7 mouse cellular contexts compared by ENCODE assay signal in the genomic region with DNA sequence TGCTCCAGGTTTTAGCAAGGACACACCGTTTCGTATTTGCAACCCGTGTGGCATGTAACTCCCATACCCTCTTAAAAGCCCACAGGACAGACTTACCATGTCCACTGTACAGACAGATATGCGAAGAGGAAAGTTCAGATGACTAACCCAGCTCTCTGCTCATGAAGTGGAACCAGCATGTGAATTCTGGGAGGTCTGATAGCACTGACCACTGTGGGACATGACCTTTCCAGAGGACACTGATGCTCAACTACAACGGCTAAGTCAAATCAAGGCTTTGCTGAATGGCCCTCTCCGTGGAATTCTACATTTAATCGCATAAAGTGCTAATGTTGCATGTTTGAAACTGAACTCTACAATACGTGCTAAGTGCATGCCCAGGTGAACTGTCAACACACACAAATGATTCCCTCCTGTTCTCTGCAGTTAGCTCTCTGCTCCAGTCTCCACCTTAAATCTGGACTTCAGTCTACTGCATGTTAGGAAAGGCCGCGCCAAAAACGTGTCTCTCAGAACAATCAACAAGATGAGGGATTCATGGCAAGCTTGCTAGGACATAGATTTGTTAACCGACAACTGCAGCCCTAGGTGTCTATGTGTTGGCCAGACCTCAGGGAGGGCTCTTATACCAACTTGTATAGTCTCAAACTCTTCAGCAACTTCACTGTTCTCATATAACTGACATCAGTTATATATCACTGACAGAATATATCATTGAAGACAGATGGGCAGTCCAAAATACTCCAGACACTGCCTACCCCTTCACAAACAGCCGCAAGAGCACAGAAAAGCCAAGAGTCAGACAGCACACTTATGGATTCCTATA. TPM values are rescaled to one million over a fixed set of nuclear protein-coding genes. Genes with fewer than 3 reads are reported as not detected.
DNase-seq lines count a peak whose midpoint lies in the region; ATAC-seq and TF ChIP-seq lines count a peak whose summit lies in the region.

No protein-coding gene starts in this region.

- H3K9me3 ChIP-seq in lung, embryonic 14.5 days (ENCODE audit: low read depth, low read length): no peaks in the 10 kb centered on the region
- H3K9me3 ChIP-seq in forebrain, embryonic 15.5 days: no peaks in the 10 kb centered on the region
- H3K9me3 ChIP-seq in limb, embryonic 13.5 days: no peaks in the 10 kb centered on the region
- no peaks in the 10 kb centered on the region for H3K9me3 ChIP-seq in neural tube, embryonic 14.5 days (ENCODE audit: control insufficient read depth, low read length)

- DNase-seq in lung, embryonic 14.5 days: no peak
- DNase-seq in lung, adult 18-20 months: no peak
- DNase-seq in cerebellum, adult 9-11 months: peak; percentile 47
- DNase-seq in ovary, postnatal 14 days (ENCODE audit: low spot score): no peak

- H3K27me3 ChIP-seq in lung, embryonic 14.5 days (ENCODE audit: insufficient read depth, low read length): no peaks in the 10 kb centered on the region
- no peaks in the 10 kb centered on the region for H3K27me3 ChIP-seq in forebrain, embryonic 15.5 days
- H3K27me3 ChIP-seq in limb, embryonic 13.5 days: no peaks in the 10 kb centered on the region
- no peaks in the 10 kb centered on the region for H3K27me3 ChIP-seq in neural tube, embryonic 14.5 days (ENCODE audit: control insufficient read depth, insufficient read depth, low read length)

- peak overlapping the region; percentile 63 for H3K4me2 ChIP-seq in lung, embryonic 14.5 days
- H3K4me2 ChIP-seq in forebrain, embryonic 15.5 days (replicated peaks): peak overlapping the region; percentile 47
- peak overlapping the region; percentile 59 for H3K4me2 ChIP-seq in limb, embryonic 13.5 days (replicated peaks)
- H3K4me2 ChIP-seq in neural tube, embryonic 14.5 days (ENCODE audit: low read depth, low read length): peak overlapping the region; percentile 66

- H3K27ac ChIP-seq in lung, embryonic 14.5 days (ENCODE audit: low read depth): peak overlapping the region; percentile 89; the same call in 1 of the 2 replicates
- H3K27ac ChIP-seq in forebrain, embryonic 15.5 days (replicated peaks): no peak overlapping the region
- no peak overlapping the region for H3K27ac ChIP-seq in limb, embryonic 13.5 days
- no peak overlapping the region for H3K27ac ChIP-seq in neural tube, embryonic 14.5 days (ENCODE audit: low read depth, low read length)

- peaks cover 51% of the 10 kb centered on the region for H3K36me3 ChIP-seq in lung, embryonic 14.5 days (ENCODE audit: insufficient read depth)
- peaks cover 28% of the 10 kb centered on the region for H3K36me3 ChIP-seq in forebrain, embryonic 15.5 days
- H3K36me3 ChIP-seq in limb, embryonic 13.5 days: peaks cover 48% of the 10 kb centered on the region
- peaks cover 17% of the 10 kb centered on the region for H3K36me3 ChIP-seq in neural tube, embryonic 14.5 days (ENCODE audit: control insufficient read depth, insufficient read depth, low read length)

- WGBS in lung, embryonic 14.5 days: 61% methylated on average over 13 of the region's 13 CpGs
- WGBS in forebrain, embryonic 15.5 days: 68% methylated on average over 13 of the region's 13 CpGs
- 67% methylated on average over 13 of the region's 13 CpGs for WGBS in limb, embryonic 13.5 days
- WGBS in neural tube, embryonic 14.5 days: 69% methylated on average over 13 of the region's 13 CpGs

- no peak for TF ChIP-seq CTCF in lung, embryonic 14.5 days (IDR thresholded peaks at IDR 0.05; ENCODE audit: low read depth)

- peak overlapping the region; percentile 73 for H3K9ac ChIP-seq in lung, embryonic 14.5 days
- peak overlapping the region; percentile 46 for H3K9ac ChIP-seq in forebrain, embryonic 15.5 days (replicated peaks)
- H3K9ac ChIP-seq in limb, embryonic 13.5 days: peak overlapping the region; percentile 78
- H3K9ac ChIP-seq in neural tube, embryonic 14.5 days (replicated peaks; ENCODE audit: low read depth, low read length): peak overlapping the region; percentile 63; the same call in 1 of the 2 replicates

- no peak for ATAC-seq in lung, embryonic 14.5 days (ENCODE audit: insufficient read depth)
- ATAC-seq in forebrain, embryonic 15.5 days (replicated peaks): no peak
- no peak for ATAC-seq in limb, embryonic 13.5 days (ENCODE audit: low FRiP score, low read depth)
- no peak for ATAC-seq in neural tube, embryonic 14.5 days (ENCODE audit: low read depth)

- H3K4me1 ChIP-seq in lung, embryonic 14.5 days (ENCODE audit: insufficient read depth): peaks cover 12% of the 10 kb centered on the region
- H3K4me1 ChIP-seq in forebrain, embryonic 15.5 days: peaks cover 24% of the 10 kb centered on the region
- peaks cover 25% of the 10 kb centered on the region for H3K4me1 ChIP-seq in limb, embryonic 13.5 days
- H3K4me1 ChIP-seq in neural tube, embryonic 14.5 days (ENCODE audit: control insufficient read depth, insufficient read depth, low read length): peaks cover 16% of the 10 kb centered on the region

- peak overlapping the region; percentile 53 for H3K4me3 ChIP-seq in lung, embryonic 14.5 days (ENCODE audit: low read depth, low read length)
- H3K4me3 ChIP-seq in forebrain, embryonic 15.5 days: peak overlapping the region; percentile 41
- peak overlapping the region; percentile 49 for H3K4me3 ChIP-seq in limb, embryonic 13.5 days
- H3K4me3 ChIP-seq in neural tube, embryonic 14.5 days (ENCODE audit: low read depth, low read length): peak overlapping the region; percentile 52

RNA-seq across cellular contexts. Expression of a gene that starts 1.5 kb away (rescaled TPM):
- 215 and 225 TPM in 2 replicates for polyA plus RNA-seq in lung, embryonic 14.5 days (2014; fragmentation: Nextera tagmentation; extraction: Ambion mirVana)
- 115 and 118 TPM in 2 replicates for polyA plus RNA-seq in forebrain, embryonic 15.5 days (2015; fragmentation: Nextera tagmentation; extraction: Ambion mirVana)
- 190 and 205 TPM in 2 replicates for polyA plus RNA-seq in limb, embryonic 13.5 days (2015; fragmentation: Nextera tagmentation; extraction: Ambion mirVana)
- 55.8 and 71.7 TPM in 2 replicates for polyA plus RNA-seq in neural tube, embryonic 14.5 days (2014; fragmentation: Nextera tagmentation; extraction: Ambion mirVana)

RNA-seq across cellular contexts. Expression of a gene that starts 1.6 kb away (rescaled TPM):
- 0.18 TPM in 1 of 2 replicates, not detected in the other for polyA plus RNA-seq in lung, embryonic 14.5 days (2014; fragmentation: Nextera tagmentation; extraction: Ambion mirVana)
- polyA plus RNA-seq in forebrain, embryonic 15.5 days (2015; fragmentation: Nextera tagmentation; extraction: Ambion mirVana): 0.06 and 0.11 TPM in 2 replicates
- polyA plus RNA-seq in limb, embryonic 13.5 days (2015; fragmentation: Nextera tagmentation; extraction: Ambion mirVana): not detected in 2 replicates
- 0.07 TPM in 1 of 2 replicates, not detected in the other for polyA plus RNA-seq in neural tube, embryonic 14.5 days (2014; fragmentation: Nextera tagmentation; extraction: Ambion mirVana)

RNA-seq across cellular contexts. Expression of a gene that starts 49.1 kb away (rescaled TPM):
- 2.1 and 2.7 TPM in 2 replicates for polyA plus RNA-seq in lung, embryonic 14.5 days (2014; fragmentation: Nextera tagmentation; extraction: Ambion mirVana)
- 0.73 and 0.88 TPM in 2 replicates for polyA plus RNA-seq in forebrain, embryonic 15.5 days (2015; fragmentation: Nextera tagmentation; extraction: Ambion mirVana)
- polyA plus RNA-seq in limb, embryonic 13.5 days (2015; fragmentation: Nextera tagmentation; extraction: Ambion mirVana): 1.0 and 1.3 TPM in 2 replicates
- 0.71 and 0.95 TPM in 2 replicates for polyA plus RNA-seq in neural tube, embryonic 14.5 days (2014; fragmentation: Nextera tagmentation; extraction: Ambion mirVana)
